Mouse (Mus musculus) neural tube, embryonic 13.5 days (tissue): Measurements from ENCODE around the gene Arel1. TPM values are rescaled to one million over a fixed set of nuclear protein-coding genes. Genes with fewer than 3 reads are reported as not detected.

ENCODE experiments used
- ATAC-seq: fragments of 200-750 bp; cut with Nextera tagmentation; 2 replicates; pipeline ENCODE4 v1.8.0; 2017; ENCODE audit warnings: low read depth, mild to moderate bottlenecking, moderate TSS enrichment, moderate library complexity
- H3K27ac ChIP-seq: fragments of 300-500 bp; sonication (generic); replicated peaks from 2 replicates; pipeline ENCODE4 v1.5.1; 2015; ENCODE audit warnings: moderate library complexity, mild to moderate bottlenecking, inconsistent platforms
- H3K27me3 ChIP-seq: fragments of 300-500 bp; sonication (generic); 2 replicates; pipeline ENCODE4 v1.6.1; 2015; ENCODE audit warnings: mild to moderate bottlenecking, inconsistent platforms
- H3K36me3 ChIP-seq: fragments of 300-500 bp; sonication (generic); 2 replicates; pipeline ENCODE4 v1.6.1; 2015; ENCODE audit warnings: mild to moderate bottlenecking, inconsistent platforms
- H3K4me1 ChIP-seq: fragments of 300-500 bp; sonication (generic); replicated peaks from 2 replicates; pipeline ENCODE4 v1.6.1; 2015; ENCODE audit warnings: inconsistent platforms
- H3K4me2 ChIP-seq: fragments of 300-500 bp; sonication (generic); 2 replicates; pipeline ENCODE4 v1.6.1; 2015; ENCODE audit warnings: inconsistent platforms, mild to moderate bottlenecking, moderate library complexity
- H3K4me3 ChIP-seq: fragments of 300-500 bp; sonication (generic); 2 replicates; pipeline ENCODE4 v1.5.1; 2015; ENCODE audit warnings: mild to moderate bottlenecking, inconsistent platforms
- H3K9ac ChIP-seq: fragments of 300-500 bp; sonication (generic); 2 replicates; pipeline ENCODE4 v1.6.1; 2015; ENCODE audit warnings: moderate library complexity, mild to moderate bottlenecking, inconsistent platforms
- H3K9me3 ChIP-seq: fragments of 300-500 bp; sonication (generic); 2 replicates; pipeline ENCODE4 v1.6.1; 2016; ENCODE audit warnings: inconsistent platforms
- WGBS: fragments of 180-500 bp; shearing (Covaris S2); methylation state at CpG from one replicate; pipeline ENCODE4 v1.1.7; 2015; 5-methylcytosine and 5-hydroxymethylcytosine counted together
- polyA plus RNA-seq: library from polyadenylated mRNA; unstranded; fragments of >200 nt; fragmentation: Nextera tagmentation; extraction: Ambion mirVana; gene quantifications from 2 replicates; pipeline ENCODE4 v1.2.1, GENCODE M21; 2015

The Arel1 gene
- polyA plus RNA-seq, 1 experiment from 2014 or later, result 26.2 TPM

DNA sequence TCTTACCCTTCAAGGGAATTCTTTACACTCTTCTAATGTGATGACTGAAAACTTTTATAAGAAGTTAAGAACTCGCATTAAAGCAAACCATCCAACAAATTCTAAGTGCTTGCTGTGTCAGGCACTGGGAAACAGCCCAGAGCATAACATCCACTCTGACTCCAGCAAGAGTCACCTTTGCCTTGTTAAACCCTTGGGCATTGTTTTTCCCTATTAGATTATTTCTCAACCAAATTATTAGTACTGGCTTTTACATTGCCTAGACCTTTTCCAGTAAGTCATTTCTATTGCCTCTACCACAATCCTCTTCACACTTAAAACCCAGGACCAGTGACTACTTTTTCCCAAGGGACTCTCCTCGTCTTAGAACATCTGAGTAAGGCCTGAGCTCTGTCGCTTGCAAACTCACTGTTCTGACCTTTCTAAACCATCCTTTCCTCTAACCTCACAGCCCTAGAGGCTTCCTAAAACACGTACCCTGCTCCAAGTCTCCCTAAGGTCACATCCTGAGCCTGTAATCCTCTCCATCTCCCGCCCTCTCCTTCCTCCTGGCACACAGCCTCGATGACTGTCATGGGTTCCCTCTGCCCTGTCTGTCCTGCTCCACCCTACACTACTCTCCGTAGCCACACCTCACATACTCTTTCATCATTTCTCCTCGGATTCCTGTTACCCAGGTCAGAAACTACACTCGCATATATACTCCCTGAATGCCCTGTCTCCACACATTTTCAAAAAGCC, 25.7 kb downstream of the Arel1 start:
- no peaks in the 10 kb centered on the region for H3K9me3 ChIP-seq
- 89% methylated on average over 9 of the region's 9 CpGs for WGBS
- H3K27me3 ChIP-seq, result no peaks in the 10 kb centered on the region
- H3K4me3 ChIP-seq, result no peak overlapping the region
- H3K27ac ChIP-seq, result no peak overlapping the region
- no peak for ATAC-seq
- no peak overlapping the region for H3K9ac ChIP-seq
- H3K4me1 ChIP-seq, result no peaks in the 10 kb centered on the region
- H3K4me2 ChIP-seq, result no peak overlapping the region
- peaks cover 79% of the 10 kb centered on the region for H3K36me3 ChIP-seq

DNA sequence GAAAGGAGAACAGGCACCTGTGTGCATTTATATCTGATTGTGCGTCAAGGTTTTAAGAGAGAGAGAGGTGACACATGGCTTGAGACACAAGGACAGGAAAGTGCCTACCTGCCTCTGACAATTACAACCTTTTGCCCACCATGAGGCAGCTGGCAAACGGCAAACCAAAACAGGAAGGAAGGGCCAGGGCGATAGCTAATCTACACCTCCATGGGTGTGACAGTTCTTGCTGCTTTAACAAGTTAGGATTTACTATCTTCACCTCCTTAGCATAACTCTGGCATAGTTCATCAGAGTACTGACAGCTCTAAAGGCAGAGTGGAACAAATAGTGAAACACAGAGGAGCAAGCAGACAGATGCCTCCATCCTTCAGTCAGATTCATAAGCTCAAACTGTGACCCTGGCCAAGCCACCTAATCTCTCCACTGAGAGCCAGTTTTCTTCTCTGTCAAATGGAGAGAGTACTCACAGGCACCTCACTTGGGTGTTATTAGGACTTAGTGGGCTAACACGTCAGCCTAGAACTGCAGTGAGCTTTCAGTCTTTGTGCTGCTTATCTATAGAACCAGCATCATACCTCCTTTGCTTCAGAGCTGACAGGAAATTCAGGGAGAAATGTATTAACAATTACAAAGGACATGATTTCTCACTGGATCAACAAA, 26.4 kb downstream of the Arel1 start:
- 86% methylated on average over 4 of the region's 4 CpGs for WGBS
- Histone ChIP-seq H3K4me3 (no peak overlapping the region), H3K4me1 (no peaks in the 10 kb centered on the region), H3K27ac (no peak overlapping the region), H3K4me2 (no peak overlapping the region), H3K9me3 (no peaks in the 10 kb centered on the region), H3K9ac (no peak overlapping the region), H3K36me3 (peaks cover 79% of the 10 kb centered on the region), H3K27me3 (no peaks in the 10 kb centered on the region)
- no peak for ATAC-seq

DNA sequence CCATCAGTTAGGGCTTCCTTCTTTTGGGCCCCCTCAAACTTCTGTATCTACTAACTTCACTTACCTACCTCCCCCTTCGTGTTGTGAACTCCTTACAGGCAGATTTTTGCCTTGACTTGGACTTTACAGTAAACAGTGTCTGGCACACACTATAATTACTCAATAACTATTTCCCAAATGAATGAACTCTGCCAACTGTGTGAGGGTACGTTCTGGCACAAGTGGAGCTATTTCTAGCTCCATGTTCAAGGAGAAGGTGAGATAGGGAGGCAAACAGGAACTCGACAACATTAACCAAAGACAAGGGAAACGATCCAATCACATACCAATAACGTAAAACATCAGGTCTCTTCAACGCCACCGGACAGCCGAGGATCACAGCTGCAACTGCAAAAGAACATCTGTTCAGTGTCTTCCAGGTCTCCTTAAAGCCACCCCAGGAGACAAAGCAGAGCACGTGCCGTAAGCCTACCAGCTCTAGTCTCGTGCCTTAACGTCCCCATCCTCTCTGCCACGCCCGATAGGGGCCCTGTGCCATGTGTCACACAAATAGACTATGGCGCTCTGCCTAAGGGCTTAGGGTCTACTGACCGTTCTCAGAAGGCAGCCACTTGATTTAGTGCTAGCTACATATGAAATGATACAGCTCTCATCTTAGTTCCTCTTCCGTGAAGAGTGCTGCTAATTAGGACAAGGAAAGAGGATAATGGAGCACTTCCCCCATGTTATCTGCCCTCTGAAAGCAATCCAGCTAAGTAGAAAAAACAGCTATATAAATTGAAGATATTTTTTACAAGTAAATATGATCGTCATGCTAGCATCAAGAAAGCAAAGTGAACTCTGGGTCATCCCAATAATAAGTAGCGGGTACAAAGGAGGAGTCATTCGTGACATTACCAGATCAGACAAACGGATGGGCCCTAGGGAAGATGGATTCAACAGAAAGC, 27.4 kb downstream of the Arel1 start:
- WGBS, result 87% methylated on average over 21 of the region's 21 CpGs
- H3K36me3 ChIP-seq, result peaks cover 80% of the 10 kb centered on the region

DNA sequence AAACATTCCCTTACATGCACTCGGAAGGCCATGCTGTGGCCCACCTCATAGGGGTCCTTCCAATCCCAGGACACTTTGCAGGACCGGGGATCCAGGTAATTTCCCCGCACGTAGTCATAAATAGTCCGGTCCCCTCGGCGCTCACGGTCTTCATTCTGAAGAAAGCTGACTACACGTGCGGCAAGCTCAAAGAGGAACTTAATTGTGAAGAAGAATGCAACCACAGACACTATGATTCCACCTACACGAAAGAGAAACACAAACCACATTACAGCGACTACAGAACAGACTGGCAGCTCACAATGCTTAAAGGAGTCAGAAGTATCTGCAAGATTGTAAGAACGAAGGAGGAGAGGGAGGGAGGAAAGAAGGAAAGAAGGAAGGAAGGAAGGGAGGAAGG, 29.0 kb downstream of the Arel1 start:
- WGBS, result 92% methylated on average over 13 of the region's 13 CpGs
- no peak overlapping the region for H3K27ac ChIP-seq
- H3K4me1 ChIP-seq, result no peaks in the 10 kb centered on the region
- H3K36me3 ChIP-seq, result peaks cover 67% of the 10 kb centered on the region
- no peak overlapping the region for H3K9ac ChIP-seq
- no peak for ATAC-seq
- H3K4me3 ChIP-seq, result no peak overlapping the region
- H3K4me2 ChIP-seq, result no peak overlapping the region
- H3K27me3 ChIP-seq, result no peaks in the 10 kb centered on the region
- H3K9me3 ChIP-seq, result no peaks in the 10 kb centered on the region

More for the DNA sequence above, 27.4 kb downstream of the Arel1 start:
- ATAC-seq, result no peak
- Histone ChIP-seq H3K27me3 (no peaks in the 10 kb centered on the region), H3K4me3 (no peak overlapping the region), H3K9me3 (no peaks in the 10 kb centered on the region), H3K4me2 (no peak overlapping the region), H3K27ac (no peak overlapping the region), H3K9ac (no peak overlapping the region), H3K4me1 (no peaks in the 10 kb centered on the region)

DNA sequence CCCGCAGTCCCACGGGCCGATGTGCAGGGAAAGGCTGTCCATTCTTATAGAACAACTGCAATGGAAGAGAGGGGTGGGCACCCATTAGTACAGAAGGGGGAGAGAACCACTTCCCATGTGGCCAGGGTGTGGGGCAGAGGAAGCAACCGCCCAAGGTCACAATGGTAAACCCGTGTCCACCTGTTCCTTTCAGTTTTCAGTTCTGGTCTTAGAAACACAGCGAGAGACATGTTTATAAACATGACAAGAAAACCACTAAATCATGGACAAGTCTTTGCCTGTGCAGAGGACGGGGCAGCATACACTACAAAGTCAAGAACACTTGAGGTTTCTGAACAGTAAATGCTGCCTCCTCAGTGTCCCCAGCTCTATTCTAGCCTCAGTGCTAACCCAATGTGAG, 30.4 kb downstream of the Arel1 start:
- H3K4me2 ChIP-seq, result no peak overlapping the region
- no peak overlapping the region for H3K9ac ChIP-seq
- H3K4me1 ChIP-seq, result no peaks in the 10 kb centered on the region
- WGBS, result 94% methylated on average over 7 of the region's 7 CpGs
- no peaks in the 10 kb centered on the region for H3K9me3 ChIP-seq
- H3K36me3 ChIP-seq, result peaks cover 65% of the 10 kb centered on the region
- no peak overlapping the region for H3K27ac ChIP-seq
- no peaks in the 10 kb centered on the region for H3K27me3 ChIP-seq
- no peak for ATAC-seq
- no peak overlapping the region for H3K4me3 ChIP-seq

DNA sequence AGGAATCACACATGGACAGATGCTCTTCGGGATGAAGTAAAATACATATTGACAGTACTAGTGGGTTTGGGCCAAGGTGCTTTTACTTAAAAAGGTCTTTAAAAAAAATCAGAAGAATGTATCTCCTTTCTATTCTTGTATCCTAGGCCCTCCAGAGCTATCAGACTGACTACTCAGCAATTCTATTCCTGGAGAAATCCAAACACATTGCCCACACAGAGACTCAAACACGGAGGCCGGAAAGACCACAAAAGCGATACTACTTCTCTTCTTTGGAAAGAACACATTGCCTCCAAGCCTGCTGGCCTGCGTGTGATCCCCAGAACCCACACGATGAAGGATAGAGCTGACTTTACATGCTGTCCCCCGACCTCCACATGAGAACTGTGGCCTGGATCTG, 31.6 kb downstream of the Arel1 start:
- Histone ChIP-seq H3K27me3 (no peaks in the 10 kb centered on the region), H3K9me3 (no peaks in the 10 kb centered on the region), H3K4me3 (no peak overlapping the region), H3K27ac (no peak overlapping the region), H3K4me1 (no peaks in the 10 kb centered on the region), H3K4me2 (no peak overlapping the region), H3K9ac (no peak overlapping the region), H3K36me3 (peaks cover 73% of the 10 kb centered on the region)
- 94% methylated on average over 7 of the region's 7 CpGs for WGBS
- ATAC-seq, result no peak

DNA sequence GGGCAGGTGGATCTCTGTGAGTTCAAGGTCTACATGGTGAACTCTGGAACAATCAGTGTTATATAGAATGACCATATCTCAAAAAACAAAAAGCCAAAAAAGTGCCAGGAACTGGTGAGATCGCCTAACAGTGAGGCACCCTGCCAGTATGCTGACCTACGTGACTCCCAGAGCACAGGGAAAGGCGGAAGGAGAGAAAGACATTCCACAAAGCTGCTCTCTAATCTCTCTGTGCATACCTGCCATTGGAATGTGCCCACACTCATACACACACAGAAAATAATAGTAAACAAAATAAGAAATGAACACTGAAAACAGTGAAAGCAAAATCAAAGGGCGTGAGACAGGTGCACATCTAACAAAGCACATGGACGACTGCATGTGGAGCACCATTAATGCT, 35.4 kb downstream of the Arel1 start:
- peaks cover 76% of the 10 kb centered on the region for H3K36me3 ChIP-seq
- H3K4me3 ChIP-seq, result no peak overlapping the region
- WGBS, result 88% methylated on average over 5 of the region's 5 CpGs
- ATAC-seq, result no peak
- H3K9ac ChIP-seq, result no peak overlapping the region
- H3K4me2 ChIP-seq, result no peak overlapping the region
- H3K4me1 ChIP-seq, result no peaks in the 10 kb centered on the region
- no peaks in the 10 kb centered on the region for H3K27me3 ChIP-seq
- H3K27ac ChIP-seq, result no peak overlapping the region
- no peaks in the 10 kb centered on the region for H3K9me3 ChIP-seq

DNA sequence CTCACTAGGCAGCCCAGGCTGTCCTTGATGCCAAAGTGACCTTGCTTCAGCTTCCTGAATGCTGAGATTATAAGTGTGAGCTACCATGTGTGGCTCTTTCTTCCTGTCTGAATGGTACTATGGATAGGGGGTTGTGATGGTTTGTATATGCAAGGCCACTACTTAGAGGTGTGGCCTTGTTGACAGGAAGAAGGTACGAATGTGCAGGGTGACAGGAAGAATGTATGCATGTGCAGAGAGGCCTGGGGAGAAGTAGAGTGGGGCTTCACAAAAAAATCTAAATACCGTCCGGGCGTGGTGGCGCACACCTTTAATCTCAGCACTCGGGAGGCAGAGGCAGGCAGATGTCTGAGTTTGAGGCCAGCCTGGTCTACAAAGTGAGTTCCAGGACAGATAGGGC, 38.5 kb downstream of the Arel1 start:
- no peaks in the 10 kb centered on the region for H3K9me3 ChIP-seq
- no peak for ATAC-seq
- H3K27me3 ChIP-seq, result no peaks in the 10 kb centered on the region
- 95% methylated on average over 6 of the region's 6 CpGs for WGBS
- H3K4me3 ChIP-seq, result no peak overlapping the region
- no peak overlapping the region for H3K4me2 ChIP-seq
- no peak overlapping the region for H3K27ac ChIP-seq
- no peak overlapping the region for H3K9ac ChIP-seq
- peaks cover 83% of the 10 kb centered on the region for H3K36me3 ChIP-seq
- H3K4me1 ChIP-seq, result no peaks in the 10 kb centered on the region

DNA sequence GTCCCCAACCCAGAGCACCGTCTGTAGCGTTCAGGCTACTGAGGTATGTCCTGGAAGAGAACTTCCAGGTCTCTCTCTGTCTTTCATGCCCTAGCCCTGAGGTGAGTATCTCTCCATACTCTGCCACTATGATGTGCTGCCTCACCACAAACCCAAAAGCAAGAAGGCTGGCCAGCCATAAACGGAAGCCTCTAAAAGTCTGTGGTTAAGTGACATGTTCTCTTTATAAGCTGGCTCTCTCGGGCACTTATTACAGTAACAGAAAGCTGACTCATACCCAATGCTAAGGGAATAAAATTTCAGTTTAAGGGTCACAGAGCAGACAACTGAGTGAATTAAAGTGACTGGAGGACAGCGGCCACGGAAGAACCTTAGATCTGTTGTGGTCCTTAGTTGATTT, 44.2 kb downstream of the Arel1 start:
- Histone ChIP-seq H3K36me3 (peaks cover 93% of the 10 kb centered on the region), H3K4me2 (no peak overlapping the region), H3K4me1 (0 out of 2 replicates have a peak, but pooled peaks cover 7% of the 10 kb centered on the region), H3K27me3 (no peaks in the 10 kb centered on the region), H3K27ac (no peak overlapping the region), H3K9ac (no peak overlapping the region), H3K9me3 (no peaks in the 10 kb centered on the region), H3K4me3 (no peak overlapping the region)
- 94% methylated on average over 6 of the region's 6 CpGs for WGBS
- no peak for ATAC-seq

DNA sequence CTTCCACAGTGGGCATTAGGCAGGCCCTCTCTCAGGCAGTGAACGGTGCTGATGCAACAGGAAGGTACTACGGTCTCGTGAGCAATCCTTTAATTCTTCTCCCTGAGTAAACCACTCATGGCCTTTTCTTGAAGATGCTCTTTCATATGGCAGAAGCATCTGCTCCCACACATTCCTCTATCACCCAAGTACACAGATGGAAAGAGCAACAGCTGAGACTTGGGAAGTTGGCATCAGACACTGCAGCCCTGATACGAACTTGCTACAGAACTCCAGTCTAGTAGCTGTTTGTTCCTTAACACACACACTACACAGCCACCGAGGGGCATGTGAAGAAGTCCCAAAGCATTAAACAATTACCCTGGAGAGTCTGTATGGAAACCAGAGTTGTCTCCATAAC, 46.4 kb downstream of the Arel1 start:
- ATAC-seq, result no peak

DNA sequence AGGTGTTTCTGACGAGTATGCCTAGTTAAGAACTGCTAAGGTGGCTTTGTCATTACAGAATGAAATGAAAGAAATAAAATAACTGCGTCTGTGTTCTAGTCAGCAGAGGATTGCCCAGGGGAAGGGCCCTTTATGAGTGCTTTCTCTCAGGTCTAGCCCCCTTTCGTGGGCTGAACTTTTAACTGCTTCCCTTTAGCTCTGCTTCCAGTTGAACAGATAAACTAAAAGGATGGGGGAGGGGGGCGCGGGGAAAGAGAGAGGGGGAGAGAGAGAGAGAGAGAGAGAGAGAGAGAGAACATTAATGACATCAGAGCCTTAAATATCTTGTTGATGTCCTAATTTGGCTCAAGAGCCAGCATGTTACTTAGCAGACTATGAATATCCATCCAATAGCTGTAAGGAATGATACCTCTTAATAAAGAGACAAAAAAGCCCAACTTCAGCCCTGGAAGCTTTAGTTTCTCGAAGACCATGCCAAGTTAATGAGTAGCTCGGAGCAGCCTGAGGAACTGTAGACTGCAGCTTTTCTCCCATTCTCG, 48.8 kb downstream of the Arel1 start:
- 0 out of 2 replicates have a peak, but pooled peaks cover 7% of the 10 kb centered on the region for H3K4me1 ChIP-seq
- 38% methylated on average over 8 of the region's 8 CpGs for WGBS
- no peak overlapping the region for H3K4me2 ChIP-seq
- H3K27me3 ChIP-seq, result no peaks in the 10 kb centered on the region
- peaks cover 90% of the 10 kb centered on the region for H3K36me3 ChIP-seq
- no peaks in the 10 kb centered on the region for H3K9me3 ChIP-seq
- no peak overlapping the region for H3K27ac ChIP-seq
- H3K9ac ChIP-seq, result no peak overlapping the region
- ATAC-seq, result no peak
- H3K4me3 ChIP-seq, result no peak overlapping the region

More for the DNA sequence above, 46.4 kb downstream of the Arel1 start:
- Histone ChIP-seq H3K27ac (no peak overlapping the region), H3K4me2 (no peak overlapping the region), H3K36me3 (peaks cover 91% of the 10 kb centered on the region), H3K9ac (no peak overlapping the region), H3K4me1 (0 out of 2 replicates have a peak, but pooled peaks cover 7% of the 10 kb centered on the region), H3K9me3 (no peaks in the 10 kb centered on the region), H3K4me3 (no peak overlapping the region), H3K27me3 (no peaks in the 10 kb centered on the region)
- WGBS, result 96% methylated on average over 5 of the region's 5 CpGs

DNA sequence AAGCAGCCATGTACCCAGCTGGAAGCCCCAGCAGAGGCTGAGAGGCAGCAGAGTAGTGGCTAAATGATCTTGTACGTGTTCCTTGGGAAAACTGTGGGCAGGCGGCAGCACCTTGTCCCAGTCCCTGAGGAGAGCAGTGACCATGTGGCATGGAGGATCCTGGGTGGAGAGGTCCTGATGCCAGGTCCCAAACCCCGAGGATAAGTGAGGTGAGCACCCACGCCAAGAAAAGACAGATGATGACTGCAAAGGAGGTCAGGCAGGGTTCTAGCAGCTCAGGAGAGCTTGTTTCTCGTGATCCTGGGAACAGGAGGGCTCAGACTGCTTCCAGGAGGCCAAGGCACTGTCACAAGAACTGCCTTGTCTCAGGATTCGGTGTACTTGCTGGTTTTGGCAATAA, 51.9 kb downstream of the Arel1 start:
- no peak overlapping the region for H3K4me2 ChIP-seq
- no peaks in the 10 kb centered on the region for H3K27me3 ChIP-seq
- H3K9me3 ChIP-seq, result no peaks in the 10 kb centered on the region
- ATAC-seq, result no peak
- H3K36me3 ChIP-seq, result peaks cover 72% of the 10 kb centered on the region
- no peak overlapping the region for H3K9ac ChIP-seq
- H3K4me1 ChIP-seq, result 0 out of 2 replicates have a peak, but pooled peaks cover 7% of the 10 kb centered on the region
- no peak overlapping the region for H3K27ac ChIP-seq
- no peak overlapping the region for H3K4me3 ChIP-seq
- 85% methylated on average over 6 of the region's 6 CpGs for WGBS
